Comparison of ENCODE assay signal across 8 mouse cellular contexts in the genomic region with DNA sequence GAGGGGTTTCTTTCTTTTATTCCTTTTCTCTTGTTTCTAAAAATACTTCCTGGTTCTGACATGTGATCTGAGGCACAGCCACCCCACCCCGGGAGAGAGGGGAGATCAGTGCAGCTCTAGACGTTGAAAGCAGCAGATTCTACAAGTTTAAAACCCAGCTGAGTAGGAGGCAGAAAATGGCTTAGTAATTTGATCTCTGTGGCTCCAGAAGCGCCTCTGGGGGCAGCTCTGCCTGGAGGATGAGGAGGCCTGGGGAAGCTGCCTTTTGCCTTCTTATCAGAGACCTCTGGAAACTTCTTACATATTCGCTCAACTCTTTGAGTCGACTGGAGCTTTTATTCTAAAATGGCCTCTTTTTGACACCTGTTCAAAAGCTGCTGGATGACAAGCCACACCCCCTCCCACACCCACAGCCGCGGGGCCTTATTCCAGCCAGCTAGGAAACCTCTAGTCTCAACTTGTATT. TPM values are rescaled to one million over a fixed set of nuclear protein-coding genes. Genes with fewer than 3 reads are reported as not detected.
DNase-seq lines count a peak whose midpoint lies in the region; ATAC-seq and TF ChIP-seq lines count a peak whose summit lies in the region.

No protein-coding gene starts in this region.

- TF ChIP-seq EP300 in heart, adult 2 months (IDR thresholded peaks at IDR 0.05; ENCODE audit: insufficient read depth, low read depth, low read length) = no peak
- no peak for TF ChIP-seq EP300 in ES-Bruce4 (IDR thresholded peaks at IDR 0.05; ENCODE audit: insufficient read depth, low read depth, low read length)

- no peaks in the 10 kb centered on the region for H3K27me3 ChIP-seq in heart, embryonic 14.5 days (ENCODE audit: control insufficient read depth, insufficient read depth, low read length)
- H3K27me3 ChIP-seq in heart, adult 2 months (ENCODE audit: control insufficient read depth, insufficient read depth, low read length) = no peaks in the 10 kb centered on the region
- H3K27me3 ChIP-seq in ES-Bruce4 (ENCODE audit: control insufficient read depth, insufficient read depth, low read length, poor library complexity, severe bottlenecking) = no peaks in the 10 kb centered on the region
- no peaks in the 10 kb centered on the region for H3K27me3 ChIP-seq in embryonic facial prominence, embryonic 14.5 days (replicated peaks; ENCODE audit: control insufficient read depth, insufficient read depth, low read length)
- H3K27me3 ChIP-seq in midbrain, embryonic 13.5 days = no peaks in the 10 kb centered on the region

- H3K79me2 ChIP-seq in heart, adult 2 months (replicated peaks; ENCODE audit: control insufficient read depth, insufficient read depth, low read length) = no peaks in the 10 kb centered on the region

- H3K27ac ChIP-seq in heart, embryonic 14.5 days (replicated peaks in 1 of 2; ENCODE audit: control insufficient read depth in 1 of 2, insufficient read depth in 1 of 2, low read depth in 2 of 2, low read length in 2 of 2) = peak overlapping the region; percentile 2 to 37; a peak in 1 of 4 replicates
- no peak overlapping the region for H3K27ac ChIP-seq in heart, adult 2 months
- H3K27ac ChIP-seq in ES-Bruce4 (ENCODE audit: insufficient read depth, low read length) = peak overlapping the region; percentile 8; the same call in 1 of the 2 replicates
- peak overlapping the region; percentile 79 for H3K27ac ChIP-seq in embryonic facial prominence, embryonic 14.5 days (replicated peaks; ENCODE audit: low read depth, low read length)
- no peak overlapping the region for H3K27ac ChIP-seq in midbrain, embryonic 13.5 days

- H3K4me2 ChIP-seq in heart, embryonic 14.5 days (ENCODE audit: low read length) = no peak overlapping the region
- H3K4me2 ChIP-seq in embryonic facial prominence, embryonic 14.5 days (ENCODE audit: low read depth, low read length) = peak overlapping the region; percentile 24
- no peak overlapping the region for H3K4me2 ChIP-seq in midbrain, embryonic 13.5 days (replicated peaks)

- 3% methylated on average over 7 of the region's 7 CpGs for WGBS in heart, embryonic 14.5 days
- WGBS in heart, adult 2 months = 23% methylated on average over 7 of the region's 7 CpGs
- WGBS in embryonic facial prominence, embryonic 14.5 days = 4% methylated on average over 7 of the region's 7 CpGs
- WGBS in midbrain, embryonic 13.5 days = 6% methylated on average over 7 of the region's 7 CpGs

- no peak for DNase-seq in heart, adult 2 months
- peak; percentile 87 for DNase-seq in embryonic facial prominence, embryonic 14.5 days (ENCODE audit: low spot score)
- DNase-seq in cerebellum, postnatal 10 days = no peak

- TF ChIP-seq CTCF in heart, adult 2 months (IDR thresholded peaks at IDR 0.05) = no peak
- no peak for TF ChIP-seq CTCF in ES-Bruce4 (IDR thresholded peaks at IDR 0.05; ENCODE audit: low read depth, low read length)

- TF ChIP-seq POLR2A in heart, adult 2 months (IDR thresholded peaks at IDR 0.05; ENCODE audit: insufficient read depth, low read depth, low read length) = no peak
- no peak for TF ChIP-seq POLR2A in ES-Bruce4 (IDR thresholded peaks at IDR 0.05; ENCODE audit: insufficient read depth, low read length)

- H3K4me3 ChIP-seq in heart, embryonic 14.5 days (ENCODE audit: control insufficient read depth in 1 of 2, insufficient read depth in 1 of 2, low read depth in 1 of 2, low read length in 2 of 2) = no peak overlapping the region
- H3K4me3 ChIP-seq in heart, adult 2 months = no peak overlapping the region
- no peak overlapping the region for H3K4me3 ChIP-seq in ES-Bruce4 (ENCODE audit: low read depth, low read length)
- no peak overlapping the region for H3K4me3 ChIP-seq in embryonic facial prominence, embryonic 14.5 days (ENCODE audit: low read depth, low read length)
- no peak overlapping the region for H3K4me3 ChIP-seq in midbrain, embryonic 13.5 days (replicated peaks)

- H3K36me3 ChIP-seq in heart, embryonic 14.5 days (ENCODE audit: control insufficient read depth, insufficient read depth, low read length) = no peaks in the 10 kb centered on the region
- H3K36me3 ChIP-seq in heart, adult 2 months (ENCODE audit: control insufficient read depth, insufficient read depth, low read length) = no peaks in the 10 kb centered on the region
- H3K36me3 ChIP-seq in ES-Bruce4 (ENCODE audit: control insufficient read depth, insufficient read depth, low read length, poor library complexity, severe bottlenecking) = no peaks in the 10 kb centered on the region
- no peaks in the 10 kb centered on the region for H3K36me3 ChIP-seq in embryonic facial prominence, embryonic 14.5 days (ENCODE audit: control insufficient read depth, insufficient read depth, low read length)
- H3K36me3 ChIP-seq in midbrain, embryonic 13.5 days = no peaks in the 10 kb centered on the region

- no peak for ATAC-seq in heart, embryonic 14.5 days (ENCODE audit: insufficient number of reproducible peaks, insufficient read depth, low FRiP score, low read depth)
- peak; percentile 48 for ATAC-seq in embryonic facial prominence, embryonic 14.5 days (ENCODE audit: low read depth)
- ATAC-seq in midbrain, embryonic 13.5 days = no peak
- ATAC-seq in inflammation-experienced regulatory T-cells, adult 6 months = no peak
- ATAC-seq in granulocyte monocyte progenitor cell, adult 5-6 weeks (replicated peaks; ENCODE audit: poor library complexity, severe bottlenecking) = no peak

- no peaks in the 10 kb centered on the region for H3K9me3 ChIP-seq in heart, embryonic 14.5 days (ENCODE audit: control insufficient read depth, low read length)
- no peaks in the 10 kb centered on the region for H3K9me3 ChIP-seq in ES-Bruce4 (replicated peaks; ENCODE audit: control insufficient read depth, insufficient read depth, low read length, poor library complexity, severe bottlenecking)
- no peaks in the 10 kb centered on the region for H3K9me3 ChIP-seq in embryonic facial prominence, embryonic 14.5 days (ENCODE audit: control insufficient read depth, low read length)
- no peaks in the 10 kb centered on the region for H3K9me3 ChIP-seq in midbrain, embryonic 13.5 days

- intact Hi-C loops in heart, adult 2 months (cut with DNase I) = no loop called here

- no peak overlapping the region for H3K9ac ChIP-seq in heart, embryonic 14.5 days (ENCODE audit: low read length)
- H3K9ac ChIP-seq in heart, adult 2 months (ENCODE audit: low read depth, low read length) = no peak overlapping the region
- H3K9ac ChIP-seq in ES-Bruce4 (ENCODE audit: low read depth, poor library complexity, severe bottlenecking) = no peak overlapping the region
- H3K9ac ChIP-seq in embryonic facial prominence, embryonic 14.5 days (ENCODE audit: low read depth, low read length) = 0 out of 2 replicates have a peak overlapping the region, but pooled peaks have one; percentile 17
- H3K9ac ChIP-seq in midbrain, embryonic 13.5 days (replicated peaks) = 0 out of 2 replicates have a peak overlapping the region, but pooled peaks have one; percentile 23

- peaks cover 20 to 34% of the 10 kb centered on the region in 2 experiments for H3K4me1 ChIP-seq in heart, embryonic 14.5 days (ENCODE audit: control insufficient read depth in 2 of 2, insufficient read depth in 2 of 2, low read length in 2 of 2)
- peaks cover 5% of the 10 kb centered on the region for H3K4me1 ChIP-seq in heart, adult 2 months (ENCODE audit: control insufficient read depth, insufficient read depth, low read length)
- H3K4me1 ChIP-seq in ES-Bruce4 (ENCODE audit: control insufficient read depth, insufficient read depth, low read length) = peaks cover 2% of the 10 kb centered on the region
- peaks cover 69% of the 10 kb centered on the region for H3K4me1 ChIP-seq in embryonic facial prominence, embryonic 14.5 days (ENCODE audit: control insufficient read depth, insufficient read depth, low read length)
- H3K4me1 ChIP-seq in midbrain, embryonic 13.5 days (replicated peaks) = peaks cover 21% of the 10 kb centered on the region

RNA-seq across cellular contexts. Expression of a gene that starts 20.9 kb away (rescaled TPM):
- polyA plus RNA-seq in heart, embryonic 14.5 days (2014; fragmentation: Nextera tagmentation; extraction: Ambion mirVana) = 6.8 and 7.0 TPM in 2 replicates
- total RNA-seq in heart, adult 2 months (2021) = 1 to 10 TPM; 1.6 to 2.1 TPM
- 2.8 and 3.5 TPM in 2 replicates for polyA plus RNA-seq in heart, adult 2 months (2012; rRNA removed)
- polyA plus RNA-seq in ES-Bruce4 (2011; ENCODE audit: insufficient read depth, insufficient read length, low read depth, missing spikeins) = 2.2 and 3.1 TPM in 2 replicates
- polyA plus RNA-seq in embryonic facial prominence, embryonic 14.5 days (2014; fragmentation: Nextera tagmentation; extraction: Ambion mirVana) = 9.3 and 10.4 TPM in 2 replicates
- 5.5 and 5.9 TPM in 2 replicates for polyA plus RNA-seq in midbrain, embryonic 13.5 days (2015; fragmentation: Nextera tagmentation; extraction: Ambion mirVana)
- 1 to 10 TPM in 2 of 3 experiments, under 1 TPM in 1; 0.84 to 2.9 (median 2.8) TPM for polyA plus RNA-seq in inflammation-experienced regulatory T-cells, adult 6 months (2017; shearing (Covaris generic))
- total RNA-seq in granulocyte monocyte progenitor cell, adult 5-6 weeks (2014; fragmentation: Nextera tagmentation) = 1.0 and 2.1 TPM in 2 replicates
- 1.6 and 2.4 TPM in 2 replicates for total RNA-seq in granulocyte monocyte progenitor cell, adult 5-6 weeks (2017)

Comparison
In these comparisons a context has a peak if more than half of its experiments do, and no peak if none do; other contexts are left out.
1. H3K27ac ChIP-seq: peak in heart, embryonic 14.5 days (2 of 2), ES-Bruce4 (single experiment) and embryonic facial prominence, embryonic 14.5 days (single experiment); none in heart, adult 2 months (single experiment) and midbrain, embryonic 13.5 days (single experiment).
2. H3K9ac ChIP-seq: peak in embryonic facial prominence, embryonic 14.5 days (single experiment) and midbrain, embryonic 13.5 days (single experiment); none in heart, embryonic 14.5 days (single experiment), heart, adult 2 months (single experiment) and ES-Bruce4 (single experiment).